Mouse (Mus musculus) thymus, adult 2 months (tissue): ENCODE data around the gene 4931428F04Rik.

Experiments used
- CTCF ChIP-seq: fragments of 200-500 bp; IDR thresholded peaks from 2 replicates; pipeline ENCODE4 v1.5.1; 2012; ENCODE audit warnings: mild to moderate bottlenecking, control low read depth, low read length, moderate library complexity, borderline replicate concordance; ENCODE audit not compliant: control insufficient read depth, poor library complexity, insufficient read depth; ENCODE audit errors: extremely low read depth
- POLR2A ChIP-seq: fragments of 200-500 bp; IDR thresholded peaks from 2 replicates; pipeline ENCODE4 v1.6.1; 2012; ENCODE audit warnings: mild to moderate bottlenecking, low read length, control low read depth, moderate library complexity; ENCODE audit not compliant: control insufficient read depth, poor library complexity, insufficient read depth; ENCODE audit errors: extremely low read depth

DNA sequence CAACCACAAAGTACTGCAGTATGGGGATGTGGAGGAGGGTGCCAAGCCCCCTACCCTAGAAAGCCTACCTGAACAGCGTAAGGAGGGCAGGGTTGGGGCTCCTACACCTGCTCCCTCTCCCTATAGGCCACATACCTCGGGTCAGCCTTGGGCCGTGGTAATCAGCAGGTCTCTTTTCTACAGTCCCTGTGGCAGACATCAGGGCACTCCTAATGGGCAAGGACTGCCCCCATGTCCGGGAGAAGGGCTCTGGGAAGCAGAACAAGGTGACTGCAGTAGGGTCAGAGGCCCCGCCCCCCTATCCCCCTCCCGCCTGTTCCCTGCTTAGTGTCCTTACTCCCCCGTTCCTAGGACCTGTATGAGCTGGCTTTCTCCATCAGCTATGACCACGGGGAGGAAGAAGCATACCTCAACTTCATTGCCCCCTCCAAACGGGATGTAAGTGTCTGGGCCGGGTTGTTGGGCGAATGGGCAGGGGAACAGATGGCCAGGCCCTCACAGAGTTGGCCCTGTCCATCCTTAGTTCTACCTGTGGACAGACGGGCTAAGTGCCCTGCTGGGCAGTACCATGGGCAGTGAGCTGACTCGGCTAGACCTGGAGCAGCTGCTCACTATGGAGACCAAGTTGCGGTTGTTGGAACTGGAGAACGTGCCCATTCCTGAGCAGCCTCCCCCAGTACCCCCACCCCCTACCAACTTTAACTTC is 19.6 kb upstream of the 4931428F04Rik start:
- TF ChIP-seq CTCF = no peak
- no peak for TF ChIP-seq POLR2A
